Mouse (Mus musculus): ENCODE results near the gene Slc13a4. TPM values are rescaled to one million over a fixed set of nuclear protein-coding genes. Genes with fewer than 3 reads are reported as not detected.

The Slc13a4 gene
- total RNA-seq (2015): not detected in 2 replicates
- total RNA-seq (2017): 0.22 TPM in 1 of 2 replicates, not detected in the other

DNA sequence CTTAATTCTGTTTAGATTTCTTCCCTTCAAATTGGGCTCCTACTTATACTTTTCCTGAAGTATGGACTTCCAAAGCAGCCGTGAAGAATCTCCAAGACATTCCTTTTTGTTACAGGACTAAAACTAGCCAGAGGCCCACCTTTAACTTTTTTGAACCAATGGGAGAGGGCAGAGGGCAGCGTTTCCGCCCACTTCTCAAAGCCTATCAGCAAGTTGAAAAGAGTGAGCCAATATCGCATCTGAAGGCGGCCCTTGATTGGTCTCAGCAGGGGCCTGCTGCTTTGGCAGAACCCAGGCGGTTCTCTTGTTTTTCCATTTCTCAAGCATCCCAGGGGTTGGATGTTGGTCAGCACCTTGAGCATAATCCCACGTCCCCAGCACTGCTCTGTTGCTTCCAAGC is at the start of gene Slc13a4:
Slc13a4 (minus strand) TSS at position 95 of the 400 bp plus-strand sequence.
- no peak for ATAC-seq (ENCODE audit: poor library complexity, severe bottlenecking)

- ATAC-seq (ENCODE audit: poor library complexity, severe bottlenecking): no peak
Observed at GRCm38 (mm10) chr6:35355320-35355719, 47.4 kb upstream of the Slc13a4 start.

GRCm38 (mm10) chr6:35354622-35354998 is 46.7 kb upstream of the Slc13a4 start:
- no peak for ATAC-seq (ENCODE audit: poor library complexity, severe bottlenecking)

GRCm38 (mm10) chr6:35353846-35354621 is 46.1 kb upstream of the Slc13a4 start:
- no peak for ATAC-seq (ENCODE audit: poor library complexity, severe bottlenecking)

DNA sequence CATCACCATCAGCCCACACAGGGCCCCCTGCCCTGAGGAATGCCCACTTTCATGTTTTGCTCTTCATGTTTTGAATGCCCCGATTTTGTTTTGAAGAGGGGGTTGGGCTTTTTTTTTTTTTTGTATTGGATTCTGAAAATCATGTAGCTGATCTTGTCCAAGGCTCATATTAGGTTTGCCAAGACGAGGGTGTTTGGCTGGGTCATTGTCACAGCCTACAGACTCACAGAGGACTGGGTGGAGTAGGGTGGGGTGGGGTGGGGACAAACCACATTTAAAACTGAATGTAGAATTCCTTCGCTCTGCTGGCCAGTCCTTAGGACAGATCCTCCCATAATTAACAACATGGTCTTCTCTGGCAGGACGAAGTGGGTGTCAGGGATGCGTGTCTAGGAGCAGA is 45.5 kb upstream of the Slc13a4 start:
- no peak for ATAC-seq (ENCODE audit: poor library complexity, severe bottlenecking)

DNA sequence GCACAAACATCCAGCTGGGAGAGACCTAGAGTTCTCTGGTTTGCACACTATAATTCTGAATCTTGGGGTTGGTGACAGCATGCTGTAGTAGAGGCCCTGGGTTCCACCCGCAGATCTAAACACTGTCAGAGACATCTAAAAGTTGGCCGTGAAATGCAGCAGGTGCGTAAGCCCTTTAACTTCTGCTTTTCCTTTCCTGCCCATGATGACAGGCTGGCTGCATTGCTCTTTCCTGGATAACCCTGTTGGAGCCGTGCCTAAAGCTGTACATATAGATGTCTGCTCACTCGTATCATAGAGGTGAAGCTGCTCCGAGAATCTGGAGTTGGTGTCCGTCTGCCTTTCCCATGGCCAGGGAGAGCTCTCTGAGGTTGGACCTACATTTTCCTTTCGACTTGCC is 44.9 kb upstream of the Slc13a4 start:
- peak; percentile 52 for ATAC-seq (ENCODE audit: poor library complexity, severe bottlenecking)

- no peak for ATAC-seq (ENCODE audit: poor library complexity, severe bottlenecking)
Observed at GRCm38 (mm10) chr6:35351826-35352225, 43.9 kb upstream of the Slc13a4 start.

DNA sequence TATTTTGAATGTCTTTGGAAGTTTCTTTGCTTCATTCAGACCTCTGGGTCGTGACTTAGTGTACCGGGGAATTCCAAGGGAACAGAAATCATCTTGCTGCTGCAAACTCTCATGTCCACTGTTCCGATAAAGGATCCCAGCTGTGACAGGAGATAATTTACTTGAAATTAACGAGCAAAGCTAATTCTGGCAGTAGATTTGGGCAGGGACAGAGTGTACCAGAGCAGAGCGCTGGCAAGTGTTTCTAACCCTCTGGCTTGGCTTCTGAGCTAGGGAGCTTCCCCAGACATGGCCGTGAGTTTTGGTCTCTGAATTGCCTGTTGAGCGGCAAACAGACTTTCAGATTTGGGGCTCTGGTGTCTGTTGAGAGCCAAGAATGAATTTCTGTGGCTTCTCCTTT is 41.9 kb upstream of the Slc13a4 start:
- ATAC-seq (ENCODE audit: poor library complexity, severe bottlenecking): no peak

- ATAC-seq (ENCODE audit: poor library complexity, severe bottlenecking): no peak
Observed at GRCm38 (mm10) chr6:35338640-35339039, 30.7 kb upstream of the Slc13a4 start.

DNA sequence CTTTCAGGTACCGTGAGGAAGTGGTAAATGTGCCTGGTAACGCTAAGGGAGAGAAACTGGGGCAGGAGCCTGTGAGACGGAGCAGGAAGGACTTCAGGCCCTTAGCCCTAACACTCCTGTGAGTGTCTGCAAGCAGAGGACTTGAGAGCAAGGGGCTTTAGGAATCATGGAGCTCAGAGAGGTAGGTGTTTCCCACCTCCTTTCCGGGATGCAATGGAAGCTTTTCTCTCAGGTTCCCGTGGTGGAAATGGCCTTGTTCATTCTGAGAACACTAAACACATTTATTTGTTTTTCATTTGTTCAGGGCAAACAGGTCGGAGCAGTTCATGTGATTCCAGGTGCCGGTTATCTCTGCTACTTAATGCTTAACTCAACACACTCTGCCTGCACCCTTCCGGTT is 29.9 kb upstream of the Slc13a4 start:
- no peak for ATAC-seq (ENCODE audit: poor library complexity, severe bottlenecking)

DNA sequence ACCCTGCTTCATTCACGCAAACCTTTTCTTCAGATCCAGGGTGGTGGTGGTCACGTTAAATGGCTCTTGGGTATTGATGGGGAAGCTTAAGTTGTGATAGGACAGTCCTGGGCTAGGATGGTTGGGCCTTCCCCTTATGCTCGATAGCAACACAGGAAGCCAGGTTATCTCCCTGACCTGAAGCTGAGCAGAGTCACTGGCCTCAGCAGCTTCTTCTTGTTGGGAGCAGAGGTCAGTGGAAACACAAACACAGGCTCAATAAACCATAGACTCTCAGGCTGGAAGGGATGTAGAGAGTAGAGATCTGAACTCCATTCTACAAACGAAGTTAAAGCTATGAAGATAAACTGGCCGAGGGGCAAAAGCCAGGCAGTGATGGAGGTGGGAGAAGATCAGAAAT is 27.5 kb upstream of the Slc13a4 start:
- no peak for ATAC-seq (ENCODE audit: poor library complexity, severe bottlenecking)

- no peak for ATAC-seq (ENCODE audit: poor library complexity, severe bottlenecking)
Observed at GRCm38 (mm10) chr6:35334278-35334677, 26.3 kb upstream of the Slc13a4 start.

- no peak for ATAC-seq (ENCODE audit: poor library complexity, severe bottlenecking)
Observed at GRCm38 (mm10) chr6:35333632-35334031, 25.7 kb upstream of the Slc13a4 start.

GRCm38 (mm10) chr6:35330834-35331233 is 22.9 kb upstream of the Slc13a4 start:
- ATAC-seq (ENCODE audit: poor library complexity, severe bottlenecking): no peak

DNA sequence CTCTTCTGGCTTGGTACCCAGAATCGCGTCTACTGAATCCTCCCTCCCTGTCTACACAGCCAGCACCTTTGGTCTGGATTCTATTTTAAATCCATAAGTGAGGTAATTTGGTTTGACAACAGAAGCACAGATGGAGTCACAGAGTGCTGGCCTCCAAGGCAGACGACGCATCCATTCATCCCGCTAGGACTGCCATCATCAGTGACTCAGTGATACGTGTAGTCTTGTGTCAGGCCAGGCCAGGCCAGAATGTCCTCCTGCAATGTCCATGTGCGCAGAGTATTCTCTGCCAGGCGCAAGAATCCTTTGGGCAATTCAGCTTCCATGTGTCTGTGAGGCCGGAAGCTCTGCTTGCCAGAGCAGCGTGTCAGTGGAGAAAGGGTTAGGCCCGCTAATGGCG is 22.0 kb upstream of the Slc13a4 start:
- no peak for ATAC-seq (ENCODE audit: poor library complexity, severe bottlenecking)

DNA sequence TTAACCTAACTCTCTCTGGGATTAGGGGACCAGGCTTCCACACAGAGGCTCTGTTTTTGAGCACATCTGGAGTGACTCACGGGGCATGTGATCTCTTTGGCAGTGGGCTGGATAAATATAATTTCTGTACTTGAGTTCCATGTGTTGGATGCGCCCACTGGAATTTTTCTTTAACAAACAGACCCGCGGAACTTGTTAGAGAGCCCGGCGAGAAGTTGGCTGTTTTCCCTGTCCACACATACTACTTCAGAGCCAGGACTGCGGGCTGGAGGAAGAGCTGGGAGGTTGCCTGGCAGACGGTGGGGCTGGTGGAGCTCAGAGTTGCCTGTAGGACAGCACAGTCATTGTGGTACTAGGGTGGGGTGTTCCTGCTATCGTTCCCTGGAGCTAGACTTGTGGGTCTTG is 18.2 kb upstream of the Slc13a4 start, which contains the start of gene Fam180a:
Fam180a (minus strand) TSS at position 31 of the 405 bp plus-strand sequence.
- ATAC-seq (ENCODE audit: poor library complexity, severe bottlenecking): no peak

DNA sequence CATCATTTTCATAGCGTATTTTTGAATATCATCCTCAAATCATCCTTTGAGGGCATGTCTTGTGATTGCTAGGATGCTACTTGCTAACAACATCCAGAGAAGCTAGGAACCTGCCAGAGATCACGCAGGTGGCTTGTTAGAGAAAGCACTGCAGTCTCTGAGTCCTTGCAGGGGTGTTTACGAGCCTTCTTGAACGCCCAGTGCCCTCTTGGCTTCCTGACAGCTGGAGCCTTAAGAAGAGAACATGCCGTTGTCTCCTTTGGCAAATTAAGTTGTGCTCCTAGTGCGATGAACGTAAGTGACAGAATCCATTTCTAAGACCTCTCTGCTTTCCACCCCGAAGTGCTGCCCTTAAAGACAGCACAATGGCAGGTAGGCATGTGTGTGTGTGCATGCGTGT is 16.4 kb upstream of the Slc13a4 start:
- no peak for ATAC-seq (ENCODE audit: poor library complexity, severe bottlenecking)

GRCm38 (mm10) chr6:35323046-35323445 is 15.1 kb upstream of the Slc13a4 start:
- ATAC-seq (ENCODE audit: poor library complexity, severe bottlenecking): no peak

DNA sequence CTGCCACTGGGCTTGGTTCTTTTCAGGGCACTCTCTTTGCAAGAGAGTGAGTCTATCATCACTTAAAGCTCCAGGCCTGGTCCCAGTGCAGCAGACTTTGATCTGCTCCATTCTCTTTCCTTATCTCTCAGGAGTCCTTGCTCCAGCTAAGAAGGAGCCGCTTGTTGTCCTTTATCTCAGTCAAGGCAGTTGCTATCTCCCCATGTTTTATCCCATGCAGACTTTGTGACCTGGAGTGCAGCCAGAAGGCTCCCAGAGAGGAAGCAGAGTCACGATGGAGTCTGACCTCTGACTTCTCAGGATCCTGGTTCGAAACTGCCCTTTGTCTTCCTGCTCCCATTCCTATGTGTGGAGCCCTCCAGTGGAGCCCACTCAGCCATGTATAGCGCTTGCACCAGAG is 13.2 kb upstream of the Slc13a4 start:
- no peak for ATAC-seq (ENCODE audit: poor library complexity, severe bottlenecking)

- ATAC-seq (ENCODE audit: poor library complexity, severe bottlenecking): no peak
Observed at GRCm38 (mm10) chr6:35319850-35320249, 11.9 kb upstream of the Slc13a4 start.

DNA sequence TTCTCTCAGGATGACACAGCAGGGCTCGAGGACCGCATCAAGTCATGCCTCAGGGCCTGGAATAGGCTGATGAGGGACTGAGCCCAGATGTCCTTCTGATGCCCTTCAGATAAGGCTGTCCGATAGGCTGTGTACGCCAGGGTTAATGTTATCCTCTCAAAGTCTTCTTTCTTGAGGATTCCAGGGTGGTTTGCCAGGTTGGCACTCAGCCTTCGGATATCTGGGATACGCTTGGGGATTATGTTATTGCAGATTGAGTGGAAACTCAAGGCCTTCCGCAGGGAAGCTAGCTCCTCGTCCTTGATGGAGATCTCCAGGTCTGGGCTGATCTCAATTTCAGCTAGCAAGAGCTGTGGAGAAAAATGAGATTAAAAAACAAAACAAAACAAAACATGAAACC is 5.6 kb upstream of the Slc13a4 start:
- ATAC-seq (ENCODE audit: poor library complexity, severe bottlenecking): no peak

DNA sequence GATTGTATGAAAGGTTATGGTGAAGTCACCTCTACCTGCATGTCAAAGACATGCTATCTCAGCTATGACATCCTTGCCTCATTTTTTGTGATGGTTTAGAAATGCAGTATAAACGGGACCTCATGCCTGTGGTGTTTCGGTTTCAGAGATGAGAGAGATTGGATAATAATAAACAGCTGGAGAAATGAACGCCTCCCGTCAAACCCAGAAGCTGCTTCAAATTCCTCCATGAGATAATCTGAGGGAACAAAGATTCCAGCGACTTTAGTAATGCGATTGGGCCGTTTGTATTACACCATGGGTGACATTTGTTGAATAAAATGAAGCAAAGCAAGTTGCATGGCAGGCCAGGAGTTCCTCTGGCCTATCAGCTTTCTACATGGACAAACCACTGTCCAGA is 1.5 kb upstream of the Slc13a4 start:
- no peak for ATAC-seq (ENCODE audit: poor library complexity, severe bottlenecking)

DNA sequence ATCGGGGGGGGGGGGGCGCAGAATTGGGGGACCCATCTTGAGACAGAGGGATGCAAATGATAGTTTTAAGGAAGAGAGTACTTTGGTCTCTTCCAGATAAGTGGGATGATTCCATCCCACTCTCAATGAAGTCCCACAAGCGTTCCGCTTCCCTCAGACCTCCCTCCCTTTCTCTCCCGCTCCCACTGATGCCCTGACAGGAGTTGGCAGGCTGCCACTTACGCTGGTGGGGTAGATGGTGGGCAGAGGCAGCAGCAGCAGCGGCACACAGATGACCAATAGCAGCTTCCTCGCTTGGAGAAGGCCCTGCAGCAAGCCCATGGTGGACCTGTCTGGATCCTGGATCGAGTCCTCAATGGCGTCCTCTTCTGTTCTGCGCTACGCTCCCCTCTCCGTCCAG is 795 bp downstream of the Slc13a4 start:
- no peak for ATAC-seq (ENCODE audit: poor library complexity, severe bottlenecking)

Data from megakaryocyte, adult 5-6 weeks (primary cell).